Mouse (Mus musculus): ENCODE data around the gene Orai2.
A peak's percentile ranks its signal among the peaks of the same experiment; 100 is the strongest.

GRCm38 (mm10) chr5:136168071-136168470 lies 2.4 kb downstream of the Orai2 start:
- TF ChIP-seq EP300 (IDR thresholded peaks at IDR 0.05), result no peak
- TF ChIP-seq CTCF (IDR thresholded peaks at IDR 0.05), result peak; percentile 45
